Comparison of ENCODE assay signal across 23 mouse cellular contexts in genomic region chr5:89405132-89405531, GRCm38 (mm10). TPM values are rescaled to one million over a fixed set of nuclear protein-coding genes. Genes with fewer than 3 reads are reported as not detected.
DNase-seq lines count a peak whose midpoint lies in the region; ATAC-seq and TF ChIP-seq lines count a peak whose summit lies in the region.
"Had no signal": no experiment of that assay in that cellular context is flagged by ENCODE, and none has a peak within 500 bp of the region (broad histone marks: within the 10 kb centered on the region; RNA-seq: fewer than 3 reads in every experiment).

No protein-coding gene starts in this region.

- POLR2A ChIA-PET in Patski (lab: Charles Lee) = no interaction called here

- no peak overlapping the region for H3K27ac ChIP-seq in intestine, postnatal 0 days (ENCODE audit: low read depth, low read length)
- no peak overlapping the region for H3K27ac ChIP-seq in intestine, embryonic 16.5 days (ENCODE audit: low read length)
- H3K27ac ChIP-seq: heart, adult 2 months; heart, embryonic 13.5 days; limb, embryonic 15.5 days had no signal

- in situ Hi-C loops in Patski (cut with MboI; ENCODE audit: low pct_unique_long_range_greater_than_20kb) = no loop called here

- no peak overlapping the region for H3K4me2 ChIP-seq in intestine, postnatal 0 days (replicated peaks; ENCODE audit: low read depth)
- H3K4me2 ChIP-seq in intestine, embryonic 16.5 days (ENCODE audit: low read depth, low read length) = no peak overlapping the region
- H3K4me2 ChIP-seq: heart, embryonic 13.5 days; limb, embryonic 15.5 days had no signal

- no peak for ATAC-seq in intestine, postnatal 0 days
- ATAC-seq in intestine, embryonic 16.5 days = no peak
- ATAC-seq in Patski = no peak

- no peaks in the 10 kb centered on the region for H3K36me3 ChIP-seq in intestine, postnatal 0 days (ENCODE audit: control insufficient read depth, insufficient read depth)
- no peaks in the 10 kb centered on the region for H3K36me3 ChIP-seq in intestine, embryonic 16.5 days (ENCODE audit: control insufficient read depth, insufficient read depth, low read length)
- H3K36me3 ChIP-seq: heart, embryonic 13.5 days; limb, embryonic 15.5 days had no signal

- no peak overlapping the region for H3K4me3 ChIP-seq in intestine, postnatal 0 days (ENCODE audit: low read depth, low read length)
- H3K4me3 ChIP-seq in intestine, embryonic 16.5 days (ENCODE audit: low read length) = no peak overlapping the region
- H3K4me3 ChIP-seq: heart, adult 2 months; heart, embryonic 13.5 days; limb, embryonic 15.5 days; megakaryocyte, embryonic 14.5 days had no signal

- no peak overlapping the region for H3K9ac ChIP-seq in intestine, postnatal 0 days (ENCODE audit: low read depth, low read length)
- H3K9ac ChIP-seq in intestine, embryonic 16.5 days (ENCODE audit: low read depth, low read length) = no peak overlapping the region
- H3K9ac ChIP-seq: heart, embryonic 13.5 days; limb, embryonic 15.5 days had no signal

- peak; percentile 18 to 36 for DNase-seq in lung, adult 18-20 months
- DNase-seq in lung, postnatal 4 days = no peak
- DNase-seq in Patski (ENCODE audit: low read depth, low spot score) = no peak
- peak; percentile 63 for DNase-seq in lung, postnatal 36 days
- no peak for DNase-seq in right cerebral cortex, postnatal 4 days
- DNase-seq: adrenal gland, adult 8-10 months; cerebellum, adult 11-12 months; cerebellum, postnatal 10 days; gastrocnemius, postnatal 36 days; heart, adult 2 months; heart, postnatal 14 days; kidney, adult 8-10 months; left cerebral cortex, postnatal 4 days had no signal

- no peaks in the 10 kb centered on the region for H3K9me3 ChIP-seq in intestine, postnatal 0 days (ENCODE audit: control insufficient read depth)
- H3K9me3 ChIP-seq in intestine, embryonic 16.5 days (ENCODE audit: control insufficient read depth, low read length) = no peaks in the 10 kb centered on the region
- H3K9me3 ChIP-seq: heart, embryonic 13.5 days; limb, embryonic 15.5 days; megakaryocyte, embryonic 14.5 days had no signal

- H3K27me3 ChIP-seq in intestine, postnatal 0 days (replicated peaks; ENCODE audit: control insufficient read depth, insufficient read depth, low read length) = no peaks in the 10 kb centered on the region
- no peaks in the 10 kb centered on the region for H3K27me3 ChIP-seq in intestine, embryonic 16.5 days (replicated peaks; ENCODE audit: control insufficient read depth, insufficient read depth, low read length)
- H3K27me3 ChIP-seq in Patski = no peaks in the 10 kb centered on the region
- H3K27me3 ChIP-seq: heart, embryonic 13.5 days; limb, embryonic 15.5 days; megakaryocyte, embryonic 14.5 days had no signal

- WGBS in intestine, postnatal 0 days = 35% methylated on average over 1 of the region's 1 CpGs
- WGBS in intestine, embryonic 16.5 days = 38% methylated on average over 1 of the region's 1 CpGs

- peak; percentile 50 for TF ChIP-seq CTCF in intestine, postnatal 0 days (IDR thresholded peaks at IDR 0.05; ENCODE audit: low read depth)
- TF ChIP-seq CTCF in Patski (IDR thresholded peaks at IDR 0.05) = peak; percentile 31

- no peaks in the 10 kb centered on the region for H3K4me1 ChIP-seq in intestine, postnatal 0 days (replicated peaks; ENCODE audit: control insufficient read depth, insufficient read depth, low read length)
- H3K4me1 ChIP-seq in intestine, embryonic 16.5 days (ENCODE audit: control insufficient read depth, insufficient read depth, low read length) = no peaks in the 10 kb centered on the region
- H3K4me1 ChIP-seq: heart, embryonic 13.5 days; limb, embryonic 15.5 days; megakaryocyte, embryonic 14.5 days had no signal

- CTCF ChIA-PET in Patski (lab: Charles Lee) = interaction anchor here (1.1 to 1.8 kb wide), 2 partner anchors 19 to 39 kb away, joined by 3 to 4 read pairs; no protein-coding TSS in a partner anchor

RNA-seq across cellular contexts. Expression of gene Gc, which starts 52.6 kb away (rescaled TPM):
- polyA plus RNA-seq in intestine, postnatal 0 days (2015; fragmentation: Nextera tagmentation; extraction: Ambion mirVana) = 1.6 and 3.0 TPM in 2 replicates
- 24.4 and 30.7 TPM in 2 replicates for polyA plus RNA-seq in intestine, embryonic 16.5 days (2015; fragmentation: Nextera tagmentation; extraction: Ambion mirVana)
- polyA plus RNA-seq in Patski (2021) = 105 TPM
- polyA plus RNA-seq: cortical plate, adult 2 months; embryonic facial prominence, embryonic 11.5 days; forebrain, embryonic 11.5 days; hindbrain, embryonic 11.5 days; small intestine, adult 2 months had no signal

Comparison
In these comparisons a context has a peak if more than half of its experiments do, and no peak if none do; other contexts are left out.
1. DNase-seq: peak in lung, adult 18-20 months (2 of 2) and lung, postnatal 36 days (single experiment); none in lung, postnatal 4 days (0 of 2), Patski (single experiment) and right cerebral cortex, postnatal 4 days (single experiment).